8 mouse cellular contexts compared by ENCODE assay signal in the genomic region with DNA sequence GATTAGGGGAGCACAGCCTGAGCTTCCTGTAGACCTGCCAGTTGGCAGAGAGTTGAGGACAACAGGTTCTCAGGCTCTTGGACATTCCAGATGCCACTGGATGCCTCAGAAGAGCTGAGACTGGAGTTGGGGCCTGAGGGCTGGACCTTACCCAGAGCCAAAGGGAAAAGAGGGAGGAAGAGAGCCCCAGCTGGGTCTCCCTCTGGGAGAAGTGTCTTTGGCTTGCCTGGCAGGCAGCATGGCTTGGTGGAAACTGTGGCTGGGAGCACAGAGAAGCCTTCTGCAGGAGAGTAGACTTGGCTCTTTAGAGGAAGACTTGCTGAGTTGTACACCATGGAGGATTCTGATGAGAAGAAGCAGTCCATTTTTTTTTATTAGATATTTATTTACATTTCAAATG. TPM values are rescaled to one million over a fixed set of nuclear protein-coding genes. Genes with fewer than 3 reads are reported as not detected.
DNase-seq lines count a peak whose midpoint lies in the region; TF ChIP-seq lines count a peak whose summit lies in the region.
"Not testable (repeated sequence)": the region's sequence is repeated elsewhere in the genome, so short reads cannot be mapped to it uniquely, and the experiment has no call there.

No protein-coding gene starts in this region.

- H3K27ac ChIP-seq in left cerebral cortex, adult 2 months = not testable (repeated sequence)

- H3K4me3 ChIP-seq in left cerebral cortex, adult 2 months = not testable (repeated sequence)

- not testable (repeated sequence) for TF ChIP-seq CTCF in left cerebral cortex, adult 2 months (IDR thresholded peaks at IDR 0.05)

- peak; percentile 18 to 36 for DNase-seq in adrenal gland, adult (ENCODE audit: inconsistent age in 2 of 2, low spot score in 1 of 2)
- peak; percentile 32 for DNase-seq in cerebellum, adult 9-11 months
- peak; percentile 13 for DNase-seq in gastrocnemius, postnatal 25 days
- peak; percentile 26 for DNase-seq in heart, postnatal 4 days
- DNase-seq in left cerebral cortex, adult 2 months (ENCODE audit: extremely low spot score in 1 of 2, low spot score in 2 of 2) = peak; percentile 9 to 13
- DNase-seq in ovary, postnatal 10 days (ENCODE audit: low spot score) = peak; percentile 1
- DNase-seq in spleen, postnatal 36 days (ENCODE audit: low spot score in 2 of 2) = peak; percentile 15 to 22
- DNase-seq in thymus, postnatal 4 days = peak; percentile 12

- intact Hi-C loops in left cerebral cortex, adult 2 months (cut with DNase I) = not testable (repeated sequence)

RNA-seq across cellular contexts. Expression of a gene that starts 38.3 kb away (rescaled TPM):
- total RNA-seq in gastrocnemius, postnatal 25 days (2021) = under 1 TPM; 0.29 to 0.36 TPM
- total RNA-seq in heart, postnatal 4 days (2021) = 1 to 10 TPM; 1.3 to 1.5 TPM
- total RNA-seq in left cerebral cortex, adult 2 months (2021) = 1 to 10 TPM; 1.4 to 1.5 TPM
